Comparison of ENCODE assay signal across 11 mouse cellular contexts in the genomic region with DNA sequence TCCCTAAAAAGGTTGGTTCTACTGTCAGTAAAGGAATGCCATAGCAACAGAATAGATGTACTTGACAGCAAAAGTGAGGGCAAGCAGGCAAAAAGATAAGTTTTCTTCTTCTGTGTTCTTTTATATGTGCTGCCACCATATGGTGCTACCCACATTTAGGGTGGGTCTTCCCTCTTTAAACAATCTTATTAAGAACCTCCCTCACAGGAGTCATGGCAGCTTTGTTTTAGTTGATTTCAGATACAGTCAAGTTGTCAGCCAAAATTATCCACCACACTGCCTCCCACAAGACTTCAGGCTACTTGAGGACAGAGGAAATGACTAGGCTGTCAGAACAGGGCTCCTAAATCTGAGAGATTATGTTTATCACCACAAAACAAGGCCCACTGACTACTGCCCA.
"Had no signal": no experiment of that assay in that cellular context is flagged by ENCODE, and none has a peak within 500 bp of the region (broad histone marks: within the 10 kb centered on the region; RNA-seq: fewer than 3 reads in every experiment).

No protein-coding gene starts in this region.

- DNase-seq: kidney, adult 9 months; kidney, postnatal 36 days; lung, adult 2 months; lung, postnatal 36 days; spleen, adult 18-20 months; thymus, adult 2 months; thymus, postnatal 25 days had no signal

- H3K27ac ChIP-seq: kidney, postnatal 0 days; limb, embryonic 10.5 days; liver, embryonic 15.5 days; midbrain, embryonic 13.5 days had no signal

- H3K4me3 ChIP-seq: limb, embryonic 10.5 days; liver, embryonic 15.5 days; midbrain, embryonic 13.5 days had no signal
